Mouse (Mus musculus) liver, embryonic 16.5 days (tissue): ENCODE results near the gene Ppfia2. TPM values are rescaled to one million over a fixed set of nuclear protein-coding genes. Genes with fewer than 3 reads are reported as not detected.

Experiments
- ATAC-seq: fragments of 200-750 bp; cut with Nextera tagmentation; 2 replicates; pipeline ENCODE4 v1.8.0; 2017; ENCODE audit warnings: low read depth, mild to moderate bottlenecking, moderate number of reproducible peaks, moderate library complexity
- H3K27ac ChIP-seq: fragments of 300-500 bp; sonication (generic); 2 replicates; pipeline ENCODE4 v1.5.1; 2014; ENCODE audit warnings: mild to moderate bottlenecking, low read length
- H3K27me3 ChIP-seq: fragments of 300-500 bp; sonication (generic); 2 replicates; pipeline ENCODE4 v1.6.1; 2014; ENCODE audit warnings: low read depth, low read length, mixed read lengths; ENCODE audit not compliant: control insufficient read depth, insufficient read depth
- H3K36me3 ChIP-seq: fragments of 300-500 bp; sonication (generic); 2 replicates; pipeline ENCODE4 v1.6.1; 2014; ENCODE audit warnings: mild to moderate bottlenecking; ENCODE audit not compliant: control insufficient read depth, insufficient read depth
- H3K4me1 ChIP-seq: fragments of 300-500 bp; sonication (generic); 2 replicates; pipeline ENCODE4 v1.6.1; 2014; ENCODE audit warnings: low read depth, low read length, mixed read lengths; ENCODE audit not compliant: control insufficient read depth
- H3K4me2 ChIP-seq: fragments of 300-500 bp; sonication (generic); 2 replicates; pipeline ENCODE4 v1.6.1; 2014; ENCODE audit warnings: low read depth, low read length, mixed read lengths
- H3K4me3 ChIP-seq: fragments of 300-500 bp; sonication (generic); 2 replicates; pipeline ENCODE4 v1.5.1; 2014; ENCODE audit warnings: low read depth, mild to moderate bottlenecking, low read length
- H3K9ac ChIP-seq: fragments of 300-500 bp; sonication (generic); 2 replicates; pipeline ENCODE4 v1.6.1; 2014; ENCODE audit warnings: low read depth, low read length
- H3K9me3 ChIP-seq: fragments of 300-500 bp; sonication (generic); replicated peaks from 2 replicates; pipeline ENCODE4 v1.6.1; 2016; ENCODE audit warnings: low read length; ENCODE audit not compliant: control insufficient read depth
- WGBS: fragments of 180-500 bp; shearing (Covaris S2); extraction: QIAGEN DNeasy Blood & Tissue Kit; methylation state at CpG from one replicate; pipeline ENCODE4 v1.1.7; 2014; ENCODE audit not compliant: insufficient replicate concordance; 5-methylcytosine and 5-hydroxymethylcytosine counted together
- polyA plus RNA-seq: library from polyadenylated mRNA; unstranded; fragments of >200 nt; fragmentation: Nextera tagmentation; extraction: Ambion mirVana; gene quantifications from 2 replicates; pipeline ENCODE4 v1.2.1, GENCODE M21; 2015

The Ppfia2 gene
- polyA plus RNA-seq, 1 experiment from 2014 or later: 0.01 TPM

GRCm38 (mm10) chr10:106924798-106925197, 454.7 kb downstream of the Ppfia2 start:
- H3K27me3 ChIP-seq: no peaks in the 10 kb centered on the region
- H3K27ac ChIP-seq: no peak overlapping the region
- 59% methylated on average over 3 of the region's 3 CpGs for WGBS
- H3K9ac ChIP-seq: no peak overlapping the region
- no peak for ATAC-seq
- H3K4me3 ChIP-seq: no peak overlapping the region
- H3K4me1 ChIP-seq: no peaks in the 10 kb centered on the region
- no peaks in the 10 kb centered on the region for H3K36me3 ChIP-seq
- H3K4me2 ChIP-seq: no peak overlapping the region
- H3K9me3 ChIP-seq: no peaks in the 10 kb centered on the region

GRCm38 (mm10) chr10:106928576-106929332, 458.6 kb downstream of the Ppfia2 start:
- Histone ChIP-seq H3K36me3 (no peaks in the 10 kb centered on the region), H3K27ac (no peak overlapping the region), H3K4me2 (no peak overlapping the region), H3K9me3 (no peaks in the 10 kb centered on the region), H3K9ac (no peak overlapping the region), H3K27me3 (no peaks in the 10 kb centered on the region), H3K4me3 (no peak overlapping the region), H3K4me1 (no peaks in the 10 kb centered on the region)
- ATAC-seq: no peak
- 66% methylated on average over 9 of the region's 9 CpGs for WGBS

GRCm38 (mm10) chr10:106932571-106933073, 462.5 kb downstream of the Ppfia2 start:
- Histone ChIP-seq H3K4me1 (no peaks in the 10 kb centered on the region), H3K27me3 (no peaks in the 10 kb centered on the region), H3K36me3 (no peaks in the 10 kb centered on the region), H3K4me3 (no peak overlapping the region), H3K9ac (no peak overlapping the region), H3K4me2 (no peak overlapping the region), H3K27ac (no peak overlapping the region), H3K9me3 (no peaks in the 10 kb centered on the region; the same call in 1 of the 2 replicates)
- 17% methylated on average over 13 of the region's 13 CpGs for WGBS
- ATAC-seq: no peak

GRCm38 (mm10) chr10:106936996-106937395, 466.9 kb downstream of the Ppfia2 start:
- H3K4me1 ChIP-seq: no peaks in the 10 kb centered on the region
- no peaks in the 10 kb centered on the region for H3K27me3 ChIP-seq
- H3K27ac ChIP-seq: no peak overlapping the region
- WGBS: 77% methylated on average over 7 of the region's 7 CpGs
- H3K9ac ChIP-seq: no peak overlapping the region
- no peak for ATAC-seq
- H3K9me3 ChIP-seq: no peaks in the 10 kb centered on the region; the same call in 1 of the 2 replicates
- H3K4me3 ChIP-seq: no peak overlapping the region
- H3K36me3 ChIP-seq: no peaks in the 10 kb centered on the region
- no peak overlapping the region for H3K4me2 ChIP-seq

GRCm38 (mm10) chr10:106938851-106939250, 468.7 kb downstream of the Ppfia2 start:
- H3K4me2 ChIP-seq: no peak overlapping the region
- H3K4me1 ChIP-seq: no peaks in the 10 kb centered on the region
- no peak overlapping the region for H3K9ac ChIP-seq
- no peaks in the 10 kb centered on the region for H3K27me3 ChIP-seq
- WGBS: 75% methylated on average over 3 of the region's 3 CpGs
- H3K36me3 ChIP-seq: no peaks in the 10 kb centered on the region
- no peak overlapping the region for H3K27ac ChIP-seq
- H3K9me3 ChIP-seq: no peaks in the 10 kb centered on the region; the same call in 1 of the 2 replicates
- H3K4me3 ChIP-seq: no peak overlapping the region
- ATAC-seq: no peak

- Histone ChIP-seq H3K4me3 (no peak overlapping the region), H3K9me3 (no peaks in the 10 kb centered on the region; the same call in 1 of the 2 replicates), H3K27ac (no peak overlapping the region), H3K36me3 (no peaks in the 10 kb centered on the region), H3K4me1 (no peaks in the 10 kb centered on the region), H3K9ac (no peak overlapping the region), H3K27me3 (no peaks in the 10 kb centered on the region), H3K4me2 (no peak overlapping the region)
- no peak for ATAC-seq
- 17% methylated on average over 1 of the region's 1 CpGs for WGBS
Measured at GRCm38 (mm10) chr10:106939441-106939840, 469.3 kb downstream of the Ppfia2 start.

- Histone ChIP-seq H3K9me3 (no peaks in the 10 kb centered on the region; the same call in 1 of the 2 replicates), H3K36me3 (no peaks in the 10 kb centered on the region), H3K9ac (no peak overlapping the region), H3K4me2 (no peak overlapping the region), H3K27ac (no peak overlapping the region), H3K4me1 (no peaks in the 10 kb centered on the region), H3K4me3 (no peak overlapping the region), H3K27me3 (no peaks in the 10 kb centered on the region)
- no peak for ATAC-seq
- whole genome bisulfite sequencing: 59% methylated on average over 5 of the region's 5 CpGs
Measured at GRCm38 (mm10) chr10:106941380-106941779, 471.2 kb downstream of the Ppfia2 start.

GRCm38 (mm10) chr10:106959026-106959425, 488.9 kb downstream of the Ppfia2 start:
- H3K4me1 ChIP-seq: no peaks in the 10 kb centered on the region
- no peaks in the 10 kb centered on the region for H3K36me3 ChIP-seq
- H3K27me3 ChIP-seq: no peaks in the 10 kb centered on the region
- WGBS: 71% methylated on average over 3 of the region's 3 CpGs
- no peak for ATAC-seq
- no peak overlapping the region for H3K4me3 ChIP-seq
- H3K4me2 ChIP-seq: no peak overlapping the region
- no peak overlapping the region for H3K27ac ChIP-seq
- no peak overlapping the region for H3K9ac ChIP-seq
- no peaks in the 10 kb centered on the region for H3K9me3 ChIP-seq
